Mouse (Mus musculus): ENCODE results near the gene Itgb2. TPM values are rescaled to one million over a fixed set of nuclear protein-coding genes. Genes with fewer than 3 reads are reported as not detected.

The Itgb2 gene
- polyA plus RNA-seq, 1 experiment = not detected

DNA sequence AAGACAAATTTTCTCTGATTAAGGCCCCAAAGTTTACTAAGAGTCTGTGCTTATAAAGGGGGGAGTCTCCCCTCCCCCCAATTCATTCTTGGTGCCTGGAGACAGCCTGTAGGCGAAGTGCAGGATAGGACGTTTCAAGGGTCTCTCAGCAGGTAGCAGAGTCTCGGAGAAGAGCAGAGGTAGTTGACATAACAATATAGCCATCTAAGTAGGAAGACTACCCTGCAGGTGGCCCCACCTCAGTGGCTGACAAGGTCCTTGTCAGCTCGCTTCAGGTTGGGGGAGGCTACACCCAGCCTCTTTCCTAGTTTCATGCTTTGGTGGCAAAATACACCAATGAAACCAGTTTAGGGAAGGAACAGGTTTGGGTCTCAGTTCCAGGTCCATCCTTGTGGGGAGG lies 73.0 kb downstream of the Itgb2 start:
- Histone ChIP-seq H3K27ac (ENCODE audit: insufficient read depth, low read depth, low read length) (no peak overlapping the region), H3K4me3 (ENCODE audit: insufficient read depth, low read depth, low read length) (no peak overlapping the region), H3K4me1 (ENCODE audit: control insufficient read depth, insufficient read depth, low read length) (peaks cover 18% of the 10 kb centered on the region)
- WGBS = 65% methylated on average over 4 of the region's 4 CpGs
- no peak for TF ChIP-seq POLR2A (IDR thresholded peaks at IDR 0.05; ENCODE audit: insufficient read depth, low read depth, low read length)
- no peak for TF ChIP-seq CTCF (IDR thresholded peaks at IDR 0.05; ENCODE audit: insufficient read depth, low read depth, low read length)

GRCm38 (mm10) chr10:77604111-77604510 lies 74.1 kb downstream of the Itgb2 start:
- TF ChIP-seq CTCF (IDR thresholded peaks at IDR 0.05; ENCODE audit: insufficient read depth, low read depth, low read length) = no peak
- no peak for TF ChIP-seq POLR2A (IDR thresholded peaks at IDR 0.05; ENCODE audit: insufficient read depth, low read depth, low read length)
- H3K4me3 ChIP-seq (ENCODE audit: insufficient read depth, low read depth, low read length) = no peak overlapping the region
- WGBS = 88% methylated on average over 6 of the region's 6 CpGs
- H3K4me1 ChIP-seq (ENCODE audit: control insufficient read depth, insufficient read depth, low read length) = peaks cover 21% of the 10 kb centered on the region
- no peak overlapping the region for H3K27ac ChIP-seq (ENCODE audit: insufficient read depth, low read depth, low read length)

DNA sequence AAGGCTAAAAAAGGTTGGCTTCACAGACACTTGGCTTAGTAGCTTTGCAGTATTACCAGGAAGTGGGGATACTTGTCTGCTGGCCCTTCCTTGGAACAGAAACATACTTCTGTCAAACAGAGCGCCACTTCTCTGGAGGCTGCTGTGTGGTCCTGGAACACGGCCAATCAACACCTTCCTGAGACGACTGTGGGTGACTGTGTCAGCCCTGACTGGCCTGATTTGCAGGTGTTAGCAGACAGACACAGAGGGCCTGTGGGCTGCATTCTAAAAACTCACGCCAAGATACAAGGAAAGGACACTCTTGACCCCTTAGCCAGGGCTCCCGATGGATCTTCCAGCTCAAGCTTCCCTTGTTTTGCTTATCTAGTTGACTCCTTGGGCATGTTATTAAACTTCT lies 74.9 kb downstream of the Itgb2 start:
- H3K4me1 ChIP-seq (ENCODE audit: control insufficient read depth, insufficient read depth, low read length) = peaks cover 23% of the 10 kb centered on the region
- TF ChIP-seq CTCF (IDR thresholded peaks at IDR 0.05; ENCODE audit: insufficient read depth, low read depth, low read length) (no peak), POLR2A (IDR thresholded peaks at IDR 0.05; ENCODE audit: insufficient read depth, low read depth, low read length) (no peak)
- H3K27ac ChIP-seq (ENCODE audit: insufficient read depth, low read depth, low read length) = no peak overlapping the region
- WGBS = 59% methylated on average over 5 of the region's 5 CpGs
- H3K4me3 ChIP-seq (ENCODE audit: insufficient read depth, low read depth, low read length) = no peak overlapping the region

DNA sequence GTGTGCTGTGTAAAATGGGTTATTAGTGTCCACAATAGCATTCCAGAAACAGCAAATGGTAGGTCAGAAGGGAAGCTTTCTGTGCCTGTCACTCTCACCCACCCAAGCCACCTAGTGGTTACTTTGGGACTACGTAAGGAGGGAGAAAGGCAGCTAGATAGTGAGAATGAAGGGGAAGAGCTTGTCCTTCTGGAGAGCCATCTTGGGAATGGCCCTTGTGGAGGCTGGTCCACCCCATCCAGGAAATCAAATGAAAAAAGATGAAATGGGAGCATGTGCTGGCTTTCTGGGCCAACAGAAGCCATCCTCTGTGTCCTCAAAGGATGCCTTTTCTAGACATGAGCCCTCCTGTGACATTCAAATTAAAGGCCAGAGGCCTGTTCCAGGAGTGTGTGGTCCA lies 75.3 kb downstream of the Itgb2 start:
- Histone ChIP-seq H3K27ac (ENCODE audit: insufficient read depth, low read depth, low read length) (peak overlapping the region; percentile 88), H3K4me1 (ENCODE audit: control insufficient read depth, insufficient read depth, low read length) (peaks cover 25% of the 10 kb centered on the region), H3K4me3 (ENCODE audit: insufficient read depth, low read depth, low read length) (no peak overlapping the region)
- no peak for TF ChIP-seq CTCF (IDR thresholded peaks at IDR 0.05; ENCODE audit: insufficient read depth, low read depth, low read length)
- no peak for TF ChIP-seq POLR2A (IDR thresholded peaks at IDR 0.05; ENCODE audit: insufficient read depth, low read depth, low read length)
- WGBS = 0% methylated on average over 1 of the region's 1 CpGs

GRCm38 (mm10) chr10:77605908-77606826 lies 76.1 kb downstream of the Itgb2 start, which contains the start of the genes Sumo3 and Gm49325:
Sumo3 (plus strand) TSS chr10:77606097.
Gm49325 (plus strand) TSS chr10:77606197.
- peaks cover 32% of the 10 kb centered on the region for H3K4me1 ChIP-seq (ENCODE audit: control insufficient read depth, insufficient read depth, low read length)
- WGBS = under 1% methylated on average over 110 of the region's 119 CpGs
- TF ChIP-seq CTCF (IDR thresholded peaks at IDR 0.05; ENCODE audit: insufficient read depth, low read depth, low read length) (no peak), POLR2A (IDR thresholded peaks at IDR 0.05; ENCODE audit: insufficient read depth, low read depth, low read length) (peak; percentile 64)
- H3K27ac ChIP-seq (ENCODE audit: insufficient read depth, low read depth, low read length) = peak within 1 kb of the TSS; percentile 88
- H3K4me3 ChIP-seq (ENCODE audit: insufficient read depth, low read depth, low read length) = peak within 1 kb of the TSS; percentile 54

- Histone ChIP-seq H3K27ac (ENCODE audit: insufficient read depth, low read depth, low read length) (peak overlapping the region; percentile 65), H3K4me1 (ENCODE audit: control insufficient read depth, insufficient read depth, low read length) (peaks cover 34% of the 10 kb centered on the region), H3K4me3 (ENCODE audit: insufficient read depth, low read depth, low read length) (peak overlapping the region; percentile 54)
- WGBS = 28% methylated on average over 7 of the region's 7 CpGs
- TF ChIP-seq CTCF (IDR thresholded peaks at IDR 0.05; ENCODE audit: insufficient read depth, low read depth, low read length) = no peak
- TF ChIP-seq POLR2A (IDR thresholded peaks at IDR 0.05; ENCODE audit: insufficient read depth, low read depth, low read length) = no peak
Measured at GRCm38 (mm10) chr10:77606855-77607254, 76.8 kb downstream of the Itgb2 start.

DNA sequence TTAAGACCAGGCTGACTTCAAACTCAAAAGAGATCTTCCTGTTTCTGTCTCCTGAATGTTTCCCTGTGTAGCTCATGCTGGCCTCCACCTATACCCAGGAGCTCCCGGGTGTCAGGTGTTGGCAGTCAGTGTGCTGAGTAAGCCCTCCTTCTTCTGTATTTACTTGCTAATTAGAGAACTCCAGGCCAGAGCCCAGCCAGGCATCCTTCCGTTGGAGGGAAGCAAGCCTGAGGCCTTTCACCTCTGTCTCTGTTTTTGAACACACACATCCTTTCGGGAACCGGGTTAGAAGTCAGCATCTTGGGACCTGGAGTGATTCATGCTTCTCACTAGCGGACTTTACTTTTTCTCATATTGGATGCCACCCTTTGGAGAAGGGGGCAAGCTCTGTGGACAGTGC lies 77.4 kb downstream of the Itgb2 start:
- 37% methylated on average over 5 of the region's 5 CpGs for WGBS
- Histone ChIP-seq H3K4me1 (ENCODE audit: control insufficient read depth, insufficient read depth, low read length) (peaks cover 34% of the 10 kb centered on the region), H3K4me3 (ENCODE audit: insufficient read depth, low read depth, low read length) (peak overlapping the region; percentile 54), H3K27ac (ENCODE audit: insufficient read depth, low read depth, low read length) (no peak overlapping the region)
- TF ChIP-seq POLR2A (IDR thresholded peaks at IDR 0.05; ENCODE audit: insufficient read depth, low read depth, low read length) (no peak), CTCF (IDR thresholded peaks at IDR 0.05; ENCODE audit: insufficient read depth, low read depth, low read length) (no peak)

- Histone ChIP-seq H3K27ac (ENCODE audit: insufficient read depth, low read depth, low read length) (no peak overlapping the region), H3K4me1 (ENCODE audit: control insufficient read depth, insufficient read depth, low read length) (peaks cover 38% of the 10 kb centered on the region), H3K4me3 (ENCODE audit: insufficient read depth, low read depth, low read length) (no peak overlapping the region)
- 44% methylated on average over 8 of the region's 8 CpGs for WGBS
- TF ChIP-seq CTCF (IDR thresholded peaks at IDR 0.05; ENCODE audit: insufficient read depth, low read depth, low read length) (no peak), POLR2A (IDR thresholded peaks at IDR 0.05; ENCODE audit: insufficient read depth, low read depth, low read length) (no peak)
Measured at GRCm38 (mm10) chr10:77608589-77608988, 78.5 kb downstream of the Itgb2 start.

GRCm38 (mm10) chr10:77610221-77610961 lies 80.3 kb downstream of the Itgb2 start:
- TF ChIP-seq POLR2A (IDR thresholded peaks at IDR 0.05; ENCODE audit: insufficient read depth, low read depth, low read length) (no peak), CTCF (IDR thresholded peaks at IDR 0.05; ENCODE audit: insufficient read depth, low read depth, low read length) (no peak)
- H3K27ac ChIP-seq (ENCODE audit: insufficient read depth, low read depth, low read length) = peak overlapping the region; percentile 40; the same call in 1 of the 2 replicates
- WGBS = 68% methylated on average over 8 of the region's 8 CpGs
- peaks cover 38% of the 10 kb centered on the region for H3K4me1 ChIP-seq (ENCODE audit: control insufficient read depth, insufficient read depth, low read length)
- no peak overlapping the region for H3K4me3 ChIP-seq (ENCODE audit: insufficient read depth, low read depth, low read length)

Measured in olfactory bulb, adult 2 months (tissue).